Mouse (Mus musculus) thymus, adult 2 months (tissue): ENCODE results near the gene Rpusd4. TPM values are rescaled to one million over a fixed set of nuclear protein-coding genes. Genes with fewer than 3 reads are reported as not detected.
A peak's percentile ranks its signal among the peaks of the same experiment; 100 is the strongest.

ENCODE experiments used
- DNase-seq: peaks from one replicate; pipeline ENCODE4 v3.0.0; 2021
- H3K27ac ChIP-seq: fragments of 200-500 bp; 2 replicates; pipeline ENCODE4 v1.5.1; 2012; ENCODE audit warnings: low read length, control low read depth; ENCODE audit not compliant: control insufficient read depth, insufficient read depth
- H3K27me3 ChIP-seq: fragments of 200-500 bp; 2 replicates; pipeline ENCODE4 v1.6.1; 2012; ENCODE audit warnings: mild to moderate bottlenecking, low read length, moderate library complexity, mixed read lengths; ENCODE audit not compliant: control insufficient read depth, insufficient read depth
- H3K36me3 ChIP-seq: fragments of 200-500 bp; 2 replicates; pipeline ENCODE4 v1.6.1; 2012; ENCODE audit warnings: mild to moderate bottlenecking, low read length, moderate library complexity; ENCODE audit not compliant: control insufficient read depth, insufficient read depth
- H3K4me1 ChIP-seq: fragments of 200-500 bp; replicated peaks from 2 replicates; pipeline ENCODE4 v1.6.1; 2012; ENCODE audit warnings: low read length; ENCODE audit not compliant: control insufficient read depth, insufficient read depth
- H3K4me3 ChIP-seq: fragments of 200-500 bp; 2 replicates; pipeline ENCODE4 v1.5.1; 2012; ENCODE audit warnings: mild to moderate bottlenecking, low read length, control low read depth, moderate library complexity; ENCODE audit not compliant: control insufficient read depth, insufficient read depth
- CTCF ChIP-seq: fragments of 200-500 bp; IDR thresholded peaks from 2 replicates; pipeline ENCODE4 v1.5.1; 2012; ENCODE audit warnings: mild to moderate bottlenecking, control low read depth, low read length, moderate library complexity, borderline replicate concordance; ENCODE audit not compliant: control insufficient read depth, poor library complexity, insufficient read depth; ENCODE audit errors: extremely low read depth
- POLR2A ChIP-seq: fragments of 200-500 bp; IDR thresholded peaks from 2 replicates; pipeline ENCODE4 v1.6.1; 2012; ENCODE audit warnings: mild to moderate bottlenecking, low read length, control low read depth, moderate library complexity; ENCODE audit not compliant: control insufficient read depth, poor library complexity, insufficient read depth; ENCODE audit errors: extremely low read depth
- WGBS: fragments of 180-500 bp; shearing (Covaris S2); methylation state at CpG from one replicate; pipeline ENCODE4 v1.1.7; 2018; 5-methylcytosine and 5-hydroxymethylcytosine counted together
- polyA plus RNA-seq: library from polyadenylated mRNA; depleted of rRNA; stranded (reverse); fragments of >200 nt; gene quantifications from 2 replicates; pipeline ENCODE4 v1.2.3, GENCODE M21; 2012

Gene Rpusd4
- polyA plus RNA-seq, 1 experiment: 23.4 TPM

GRCm38 (mm10) chr9:35264509-35264908 is 3.2 kb upstream of the Rpusd4 start:
- peaks cover 7% of the 10 kb centered on the region for H3K4me1 ChIP-seq
- no peaks in the 10 kb centered on the region for H3K36me3 ChIP-seq
- no peaks in the 10 kb centered on the region for H3K27me3 ChIP-seq
- no peak for DNase-seq
- no peak overlapping the region for H3K4me3 ChIP-seq
- no peak overlapping the region for H3K27ac ChIP-seq
- 20% methylated on average over 3 of the region's 3 CpGs for WGBS
- no peak for TF ChIP-seq CTCF
- TF ChIP-seq POLR2A: no peak

- DNase-seq: no peak
- Histone ChIP-seq H3K27me3 (no peaks in the 10 kb centered on the region), H3K4me1 (peaks cover 7% of the 10 kb centered on the region), H3K36me3 (peaks cover 10% of the 10 kb centered on the region), H3K4me3 (peak overlapping the region; percentile 81), H3K27ac (no peak overlapping the region)
- 3% methylated on average over 21 of the region's 21 CpGs for WGBS
- TF ChIP-seq CTCF: no peak
These were observed 481 bp downstream of the Rpusd4 start for GRCm38 (mm10) chr9:35267976-35268715.

- H3K4me3 ChIP-seq: no peak overlapping the region
- no peak overlapping the region for H3K27ac ChIP-seq
These were observed 10.2 kb downstream of the Rpusd4 start for GRCm38 (mm10) chr9:35277855-35278365.

GRCm38 (mm10) chr9:35278451-35278850 is 10.8 kb downstream of the Rpusd4 start:
- no peak for TF ChIP-seq POLR2A
- no peak for TF ChIP-seq CTCF
- no peaks in the 10 kb centered on the region for H3K27me3 ChIP-seq
- no peak overlapping the region for H3K4me3 ChIP-seq
- no peaks in the 10 kb centered on the region for H3K4me1 ChIP-seq
- 95% methylated on average over 4 of the region's 4 CpGs for WGBS
- H3K27ac ChIP-seq: no peak overlapping the region
- DNase-seq: no peak
- H3K36me3 ChIP-seq: peaks cover 24% of the 10 kb centered on the region

More at GRCm38 (mm10) chr9:35277855-35278365, 10.2 kb downstream of the Rpusd4 start:
- no peak for DNase-seq
- Histone ChIP-seq H3K27me3 (no peaks in the 10 kb centered on the region), H3K4me1 (no peaks in the 10 kb centered on the region), H3K36me3 (peaks cover 30% of the 10 kb centered on the region)
- TF ChIP-seq POLR2A (no peak), CTCF (no peak)
- WGBS: 90% methylated on average over 3 of the region's 3 CpGs

- Histone ChIP-seq H3K27ac (no peak overlapping the region), H3K27me3 (no peaks in the 10 kb centered on the region), H3K36me3 (no peaks in the 10 kb centered on the region), H3K4me1 (no peaks in the 10 kb centered on the region), H3K4me3 (no peak overlapping the region)
- TF ChIP-seq POLR2A (no peak), CTCF (no peak)
- peak; percentile 40 for DNase-seq
- 21% methylated on average over 5 of the region's 5 CpGs for WGBS
These were observed 14.6 kb downstream of the Rpusd4 start for GRCm38 (mm10) chr9:35282006-35282850.

- H3K36me3 ChIP-seq: no peaks in the 10 kb centered on the region
- H3K27ac ChIP-seq: no peak overlapping the region
- no peak overlapping the region for H3K4me3 ChIP-seq
- no peak for TF ChIP-seq POLR2A
- TF ChIP-seq CTCF: no peak
- DNase-seq: no peak
- WGBS: 87% methylated on average over 5 of the region's 5 CpGs
- H3K27me3 ChIP-seq: no peaks in the 10 kb centered on the region
- H3K4me1 ChIP-seq: no peaks in the 10 kb centered on the region
These were observed 15.2 kb downstream of the Rpusd4 start for GRCm38 (mm10) chr9:35282851-35283200.
